Mouse (Mus musculus): Measurements from ENCODE around the gene Klrb1a.

- TF ChIP-seq E2F4 (IDR thresholded peaks at IDR 0.05; ENCODE audit: insufficient read depth) (no peak), USF1 (IDR thresholded peaks at IDR 0.05; ENCODE audit: low read depth) (no peak), POLR2A (IDR thresholded peaks at IDR 0.05; ENCODE audit: insufficient read length, low read depth) (no peak), POLR2AphosphoS2 (IDR thresholded peaks at IDR 0.05; ENCODE audit: insufficient read length, low read depth) (no peak), MAX (IDR thresholded peaks at IDR 0.05; ENCODE audit: low read depth) (no peak), CEBPB (IDR thresholded peaks at IDR 0.05; ENCODE audit: insufficient read depth, poor library complexity, severe bottlenecking) (no peak), TCF12 (IDR thresholded peaks at IDR 0.05; ENCODE audit: insufficient read depth, poor library complexity, severe bottlenecking) (no peak), TCF3 (IDR thresholded peaks at IDR 0.05; ENCODE audit: insufficient read length, low read depth) (no peak)
Observed at GRCm38 (mm10) chr6:128652938-128653337, 29.6 kb upstream of the Klrb1a start.

Data from myocyte (in vitro differentiated cells).